Mouse (Mus musculus) lung, adult 2 months (tissue): ENCODE data around the gene Ckap2l.

ENCODE experiments used
- CTCF ChIP-seq: fragments of 200-500 bp; IDR thresholded peaks from 2 replicates; pipeline ENCODE4 v1.5.1; 2011; ENCODE audit warnings: mild to moderate bottlenecking, low read length, control low read depth; ENCODE audit not compliant: insufficient read depth
- POLR2A ChIP-seq: fragments of 200-500 bp; IDR thresholded peaks from 2 replicates; pipeline ENCODE4 v1.6.1; 2011; ENCODE audit warnings: low read depth, mild to moderate bottlenecking, control low read depth, low read length, borderline replicate concordance; ENCODE audit errors: extremely low read depth

- TF ChIP-seq CTCF (no peak), POLR2A (no peak)
Observed at GRCm38 (mm10) chr2:129221097-129221632, 75.8 kb downstream of the Ckap2l start.
